Mouse (Mus musculus): Measurements from ENCODE around the gene Otub1.

Gene Otub1

DNA sequence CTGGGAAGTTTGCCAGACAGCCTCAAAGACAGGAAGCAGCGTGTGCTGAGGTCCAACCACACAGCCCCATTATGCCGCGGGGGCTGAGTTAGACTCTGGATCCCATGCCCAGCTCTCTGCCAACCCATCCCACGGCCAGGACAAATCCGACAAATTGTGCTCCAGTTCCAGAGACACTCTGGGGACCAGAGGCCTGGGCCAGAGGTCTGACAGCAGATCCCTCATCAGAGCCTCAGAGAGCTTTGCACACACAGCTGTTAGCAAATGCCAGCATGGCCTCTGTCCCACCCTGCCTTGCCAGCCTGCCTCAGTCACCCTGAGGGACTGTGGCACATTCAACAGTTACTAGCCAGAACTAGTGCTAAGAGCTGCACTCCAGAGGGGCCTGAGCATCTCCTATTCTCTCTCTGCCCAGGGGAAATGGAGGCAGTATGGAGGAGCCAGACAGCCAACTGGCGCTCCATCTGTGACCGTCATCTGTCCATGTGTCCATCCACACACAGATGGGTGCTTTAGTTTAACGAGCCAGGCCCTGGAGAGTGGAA lies 57.5 kb downstream of the Otub1 start:
- no peak for DNase-seq (ENCODE audit: low read depth, low spot score)
